Mouse (Mus musculus) stomach, embryonic 16.5 days (tissue): ENCODE measurements around the gene Mamld1. TPM values are rescaled to one million over a fixed set of nuclear protein-coding genes. Genes with fewer than 3 reads are reported as not detected.

ENCODE experiments used
- ATAC-seq: fragments of 200-750 bp; cut with Nextera tagmentation; 2 replicates; pipeline ENCODE4 v1.8.0; 2017; ENCODE audit warnings: moderate number of reproducible peaks, moderate TSS enrichment; ENCODE audit not compliant: insufficient read depth, low FRiP score
- H3K27ac ChIP-seq: fragments of 300-500 bp; sonication (generic); 2 replicates; pipeline ENCODE4 v1.5.1; 2014; ENCODE audit warnings: low read length
- H3K27me3 ChIP-seq: fragments of 300-500 bp; sonication (generic); 2 replicates; pipeline ENCODE4 v1.6.1; 2014; ENCODE audit warnings: low read length, control low read depth, mixed read lengths; ENCODE audit not compliant: control insufficient read depth, insufficient read depth
- H3K36me3 ChIP-seq: fragments of 300-500 bp; sonication (generic); 2 replicates; pipeline ENCODE4 v1.6.1; 2014; ENCODE audit warnings: low read length; ENCODE audit not compliant: control insufficient read depth, insufficient read depth
- H3K4me1 ChIP-seq: fragments of 300-500 bp; sonication (generic); 2 replicates; pipeline ENCODE4 v1.6.1; 2014; ENCODE audit warnings: low read length, control low read depth, mixed read lengths; ENCODE audit not compliant: control insufficient read depth, insufficient read depth
- H3K4me2 ChIP-seq: fragments of 300-500 bp; sonication (generic); 2 replicates; pipeline ENCODE4 v1.6.1; 2014; ENCODE audit warnings: low read depth, low read length, mixed read lengths
- H3K4me3 ChIP-seq: fragments of 300-500 bp; sonication (generic); replicated peaks from 2 replicates; pipeline ENCODE4 v1.5.1; 2014; ENCODE audit warnings: mild to moderate bottlenecking, low read length
- H3K9ac ChIP-seq: fragments of 300-500 bp; sonication (generic); 2 replicates; pipeline ENCODE4 v1.6.1; 2014; ENCODE audit warnings: low read length
- H3K9me3 ChIP-seq: fragments of 300-500 bp; sonication (generic); replicated peaks from 2 replicates; pipeline ENCODE4 v1.6.1; 2016; ENCODE audit warnings: low read length, control low read depth; ENCODE audit not compliant: control insufficient read depth
- WGBS: fragments of 180-500 bp; shearing (Covaris S2); extraction: QIAGEN DNeasy Blood & Tissue Kit; methylation state at CpG from one replicate; pipeline ENCODE4 v1.1.7; 2014; 5-methylcytosine and 5-hydroxymethylcytosine counted together
- polyA plus RNA-seq: library from polyadenylated mRNA; unstranded; fragments of >200 nt; fragmentation: Nextera tagmentation; extraction: Ambion mirVana; gene quantifications from 2 replicates; pipeline ENCODE4 v1.2.1, GENCODE M21; 2015

Gene Mamld1
- polyA plus RNA-seq, 1 experiment from 2014 or later: 2.1 TPM

GRCm38 (mm10) chrX:71204776-71205175, 154.7 kb downstream of the Mamld1 start:
- Histone ChIP-seq H3K4me1 (no peaks in the 10 kb centered on the region), H3K36me3 (no peaks in the 10 kb centered on the region), H3K27ac (no peak overlapping the region), H3K9ac (no peak overlapping the region), H3K4me2 (no peak overlapping the region), H3K27me3 (peaks cover 2% of the 10 kb centered on the region; the same call in 1 of the 2 replicates), H3K9me3 (no peaks in the 10 kb centered on the region), H3K4me3 (no peak overlapping the region)
- no peak for ATAC-seq
- 77% methylated on average over 2 of the region's 2 CpGs for WGBS

Other genes starting within 250 kb of the Mamld1 start
- 6.7 and 7.5 TPM in 2 replicates for gene Mtm1, start 160.5 kb downstream of the Mamld1 start, polyA plus RNA-seq